Mouse (Mus musculus): ENCODE results near the gene Rcvrn. TPM values are rescaled to one million over a fixed set of nuclear protein-coding genes. Genes with fewer than 3 reads are reported as not detected.

The Rcvrn gene
- polyA plus RNA-seq, 1 experiment from 2014 or later = not detected

DNA sequence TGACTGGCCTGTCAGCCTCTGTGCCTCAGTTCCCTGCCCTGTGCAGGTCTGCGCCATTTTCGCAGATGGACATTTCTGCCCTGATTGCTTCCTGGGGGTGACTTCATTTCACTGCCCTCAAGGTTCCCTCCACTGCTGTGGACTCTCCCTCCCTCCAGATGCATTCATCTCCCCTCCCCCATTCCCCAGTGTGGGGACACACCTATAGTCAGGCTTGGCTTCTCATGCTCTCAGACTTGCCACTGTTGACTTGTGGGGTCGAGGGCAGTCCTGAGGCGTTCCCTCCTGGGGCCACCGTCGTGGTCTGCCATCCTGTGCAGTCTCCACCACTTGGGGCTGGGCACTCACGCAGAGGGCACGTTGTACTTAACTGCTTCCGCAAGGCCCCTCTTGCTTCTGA lies 38.3 kb upstream of the Rcvrn start:
- H3K27ac ChIP-seq = no peak overlapping the region
- no peaks in the 10 kb centered on the region for H3K36me3 ChIP-seq
- peaks cover 12% of the 10 kb centered on the region; the same call in 1 of the 2 replicates for H3K27me3 ChIP-seq
- no peak overlapping the region for H3K4me2 ChIP-seq
- no peaks in the 10 kb centered on the region for H3K9me3 ChIP-seq
- H3K4me3 ChIP-seq = no peak overlapping the region
- H3K4me1 ChIP-seq (replicated peaks) = peaks cover 30% of the 10 kb centered on the region
- no peak overlapping the region for H3K9ac ChIP-seq
- no peak for ATAC-seq (ENCODE audit: low FRiP score)
- 86% methylated on average over 9 of the region's 9 CpGs for WGBS

GRCm38 (mm10) chr11:67657685-67658382 lies 37.3 kb upstream of the Rcvrn start:
- Histone ChIP-seq H3K4me3 (no peak overlapping the region), H3K27ac (no peak overlapping the region), H3K4me2 (no peak overlapping the region), H3K27me3 (peaks cover 12% of the 10 kb centered on the region; the same call in 1 of the 2 replicates), H3K9ac (no peak overlapping the region), H3K9me3 (no peaks in the 10 kb centered on the region), H3K36me3 (no peaks in the 10 kb centered on the region), H3K4me1 (replicated peaks) (peaks cover 21% of the 10 kb centered on the region)
- ATAC-seq (ENCODE audit: low FRiP score) = no peak
- 49% methylated on average over 11 of the region's 11 CpGs for WGBS

DNA sequence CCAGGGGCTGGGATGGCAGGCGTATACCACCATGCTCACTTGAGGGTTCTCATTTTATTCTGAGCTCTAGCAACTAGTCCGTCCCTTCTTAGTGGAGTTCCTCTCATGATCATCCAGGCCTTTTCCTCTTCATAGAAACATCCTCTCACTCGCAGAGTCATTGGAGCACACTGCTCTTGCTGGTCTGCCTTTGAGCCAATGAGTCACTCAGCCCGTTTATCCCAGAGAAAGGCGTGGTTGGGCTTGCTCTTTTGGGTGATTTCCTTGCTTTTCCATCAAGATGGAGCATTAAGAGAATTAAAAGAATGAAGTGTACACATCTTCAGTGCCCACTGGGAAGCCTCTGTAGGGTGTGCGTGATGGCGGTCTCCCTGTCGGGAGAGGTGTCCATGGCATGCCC lies 33.7 kb upstream of the Rcvrn start:
- Histone ChIP-seq H3K27ac (no peak overlapping the region), H3K27me3 (no peaks in the 10 kb centered on the region), H3K9ac (no peak overlapping the region), H3K36me3 (no peaks in the 10 kb centered on the region), H3K4me1 (replicated peaks) (peaks cover 7% of the 10 kb centered on the region), H3K9me3 (no peaks in the 10 kb centered on the region), H3K4me3 (no peak overlapping the region), H3K4me2 (no peak overlapping the region)
- WGBS = 92% methylated on average over 8 of the region's 8 CpGs
- no peak for ATAC-seq (ENCODE audit: low FRiP score)

GRCm38 (mm10) chr11:67663437-67663836 lies 31.7 kb upstream of the Rcvrn start:
- Histone ChIP-seq H3K4me1 (replicated peaks) (peaks cover 7% of the 10 kb centered on the region), H3K36me3 (no peaks in the 10 kb centered on the region), H3K9ac (no peak overlapping the region), H3K27me3 (no peaks in the 10 kb centered on the region), H3K27ac (no peak overlapping the region), H3K4me2 (no peak overlapping the region), H3K9me3 (no peaks in the 10 kb centered on the region), H3K4me3 (no peak overlapping the region)
- ATAC-seq (ENCODE audit: low FRiP score) = no peak
- 96% methylated on average over 4 of the region's 4 CpGs for WGBS

DNA sequence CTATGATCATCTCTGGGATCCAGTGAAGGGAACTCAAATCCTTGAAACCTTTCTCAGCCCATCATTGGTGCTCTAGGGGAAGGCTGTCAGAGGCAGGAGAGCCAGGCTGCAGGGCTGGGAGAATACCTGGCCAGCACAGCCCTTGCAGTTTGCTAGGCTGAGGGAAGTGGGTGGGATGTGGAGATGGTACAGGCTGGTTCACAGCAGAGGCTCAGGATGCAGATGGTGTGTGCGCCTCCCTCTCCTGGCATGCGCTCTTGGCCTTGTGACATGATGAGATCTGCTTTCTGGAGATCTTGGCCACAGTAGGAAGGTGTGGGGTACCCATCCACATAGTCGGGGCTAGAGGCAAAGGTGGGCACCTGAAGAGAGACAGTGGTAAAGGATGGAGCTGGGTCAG lies 30.9 kb upstream of the Rcvrn start:
- Histone ChIP-seq H3K9me3 (no peaks in the 10 kb centered on the region), H3K27ac (no peak overlapping the region), H3K4me2 (no peak overlapping the region), H3K4me3 (no peak overlapping the region), H3K4me1 (replicated peaks) (peaks cover 7% of the 10 kb centered on the region), H3K27me3 (no peaks in the 10 kb centered on the region), H3K36me3 (no peaks in the 10 kb centered on the region), H3K9ac (no peak overlapping the region)
- no peak for ATAC-seq (ENCODE audit: low FRiP score)
- 88% methylated on average over 3 of the region's 3 CpGs for WGBS

DNA sequence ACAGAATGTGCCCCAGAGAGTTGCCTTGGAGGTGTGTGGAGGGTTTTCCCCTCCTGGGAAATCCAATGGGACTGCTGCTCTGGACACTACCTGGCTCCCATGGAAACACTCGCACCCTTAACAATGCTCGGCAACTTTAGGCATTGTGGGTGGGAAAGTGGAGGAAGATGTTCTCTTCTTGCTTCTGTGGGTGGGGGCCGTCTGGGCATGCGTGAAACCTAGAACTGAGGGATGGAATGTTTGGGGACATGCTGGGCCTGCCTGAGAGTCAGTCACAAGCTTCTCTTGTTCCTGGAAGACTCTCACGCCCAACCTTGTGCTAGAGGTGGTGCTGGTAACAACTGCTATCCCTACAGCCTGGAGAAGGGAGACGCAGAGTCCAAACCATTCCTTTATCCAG lies 30.2 kb upstream of the Rcvrn start:
- Histone ChIP-seq H3K27ac (no peak overlapping the region), H3K4me3 (no peak overlapping the region), H3K27me3 (no peaks in the 10 kb centered on the region), H3K9ac (no peak overlapping the region), H3K4me1 (replicated peaks) (peaks cover 7% of the 10 kb centered on the region), H3K9me3 (no peaks in the 10 kb centered on the region), H3K36me3 (no peaks in the 10 kb centered on the region), H3K4me2 (no peak overlapping the region)
- no peak for ATAC-seq (ENCODE audit: low FRiP score)
- WGBS = 90% methylated on average over 6 of the region's 6 CpGs

DNA sequence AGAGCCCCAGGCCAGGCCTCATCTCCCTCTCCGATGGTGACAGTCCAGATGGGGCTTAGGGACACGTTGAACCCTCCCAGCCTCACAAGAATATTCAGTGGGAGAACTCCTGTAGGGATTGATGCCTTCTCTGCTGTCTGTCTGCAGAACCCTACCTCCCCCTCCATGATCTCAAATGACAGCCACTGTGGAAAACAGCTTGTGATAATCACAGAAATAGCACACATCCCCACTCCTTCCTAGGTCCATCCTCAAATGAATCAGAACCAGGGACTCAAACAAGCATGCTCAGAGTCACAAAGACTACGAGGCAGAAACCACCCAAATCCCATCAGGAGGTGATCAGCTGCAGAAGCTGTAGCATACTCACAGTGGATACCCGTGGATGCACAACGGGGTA lies 29.0 kb upstream of the Rcvrn start:
- no peak for ATAC-seq (ENCODE audit: low FRiP score)
- WGBS = 84% methylated on average over 5 of the region's 5 CpGs
- H3K4me2 ChIP-seq = no peak overlapping the region
- peaks cover 7% of the 10 kb centered on the region for H3K4me1 ChIP-seq (replicated peaks)
- H3K27ac ChIP-seq = no peak overlapping the region
- H3K4me3 ChIP-seq = no peak overlapping the region
- H3K27me3 ChIP-seq = no peaks in the 10 kb centered on the region
- H3K36me3 ChIP-seq = no peaks in the 10 kb centered on the region
- H3K9me3 ChIP-seq = no peaks in the 10 kb centered on the region
- no peak overlapping the region for H3K9ac ChIP-seq

DNA sequence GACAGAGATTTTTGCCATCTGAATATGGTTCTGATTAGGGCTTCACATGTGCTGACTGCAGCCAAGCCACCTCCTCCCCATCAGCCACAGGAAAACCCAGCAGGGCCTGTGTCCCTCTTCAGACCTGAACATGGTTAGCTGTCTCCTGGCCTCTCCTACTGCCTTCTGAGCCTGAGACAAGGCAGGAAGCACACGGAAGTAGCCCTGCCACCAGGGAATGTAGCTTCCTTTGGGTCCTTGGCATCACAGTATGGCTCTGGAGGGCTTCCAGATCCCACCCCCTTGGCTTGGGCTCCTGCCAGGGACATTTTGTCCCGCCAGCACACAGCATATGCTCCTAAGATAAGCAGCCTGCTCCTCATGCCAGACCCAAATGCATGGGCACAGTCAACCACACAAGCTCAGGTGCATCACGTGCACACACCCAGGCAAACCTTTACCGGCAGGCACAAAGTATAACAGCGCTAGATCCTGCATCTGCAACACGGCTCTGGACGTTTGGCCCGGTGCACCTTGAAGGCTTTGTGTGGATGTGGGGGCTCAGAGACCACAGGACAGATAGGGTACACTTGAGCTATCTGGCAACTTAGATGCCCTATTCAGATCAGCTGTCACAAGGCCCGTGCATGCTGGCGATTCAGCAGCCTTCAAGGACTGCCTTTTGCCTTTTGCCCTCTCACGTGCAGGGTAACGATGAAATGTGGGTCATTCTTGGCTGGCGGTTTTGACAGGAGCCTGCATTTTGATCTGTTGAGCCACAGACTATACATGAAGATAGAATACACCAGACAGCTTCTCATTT lies 27.4 kb upstream of the Rcvrn start:
- no peak overlapping the region for H3K4me2 ChIP-seq
- H3K4me1 ChIP-seq (replicated peaks) = peaks cover 7% of the 10 kb centered on the region
- 84% methylated on average over 13 of the region's 13 CpGs for WGBS
- no peak overlapping the region for H3K9ac ChIP-seq
- no peak overlapping the region for H3K4me3 ChIP-seq
- H3K27ac ChIP-seq = no peak overlapping the region
- H3K9me3 ChIP-seq = no peaks in the 10 kb centered on the region
- no peak for ATAC-seq (ENCODE audit: low FRiP score)
- H3K36me3 ChIP-seq = no peaks in the 10 kb centered on the region
- H3K27me3 ChIP-seq = no peaks in the 10 kb centered on the region

GRCm38 (mm10) chr11:67668460-67669007 lies 26.6 kb upstream of the Rcvrn start:
- Histone ChIP-seq H3K4me2 (no peak overlapping the region), H3K9me3 (no peaks in the 10 kb centered on the region), H3K36me3 (no peaks in the 10 kb centered on the region), H3K4me3 (no peak overlapping the region), H3K4me1 (replicated peaks) (peaks cover 7% of the 10 kb centered on the region), H3K9ac (no peak overlapping the region), H3K27ac (no peak overlapping the region), H3K27me3 (no peaks in the 10 kb centered on the region)
- ATAC-seq (ENCODE audit: low FRiP score) = no peak
- 91% methylated on average over 3 of the region's 3 CpGs for WGBS

- no peak for ATAC-seq (ENCODE audit: low FRiP score)
These were observed 25.1 kb upstream of the Rcvrn start for GRCm38 (mm10) chr11:67670031-67670430.

DNA sequence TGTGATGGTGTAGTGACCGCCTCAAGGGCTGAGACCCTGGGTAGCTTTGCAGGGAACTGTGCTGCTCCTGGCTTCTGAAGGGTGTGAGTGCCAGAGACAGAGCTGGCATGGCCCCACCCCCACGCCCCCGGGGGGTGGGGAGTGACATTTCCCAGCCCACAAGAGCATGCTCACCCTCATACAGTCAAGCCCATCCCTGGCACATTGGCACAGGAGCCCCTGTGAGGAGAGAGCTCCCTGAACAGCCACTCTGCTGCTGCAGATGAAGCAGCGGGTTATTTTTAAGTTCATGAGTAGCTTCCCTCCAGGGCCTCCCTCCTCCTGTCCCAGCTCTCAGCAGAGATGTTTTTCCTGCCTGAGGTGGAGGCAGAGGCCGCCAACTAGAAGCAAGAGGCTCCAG lies 23.0 kb upstream of the Rcvrn start:
- Histone ChIP-seq H3K4me1 (replicated peaks) (peaks cover 7% of the 10 kb centered on the region), H3K4me3 (no peak overlapping the region), H3K9me3 (no peaks in the 10 kb centered on the region), H3K36me3 (no peaks in the 10 kb centered on the region), H3K4me2 (no peak overlapping the region), H3K27me3 (no peaks in the 10 kb centered on the region), H3K9ac (no peak overlapping the region), H3K27ac (no peak overlapping the region)
- 70% methylated on average over 5 of the region's 5 CpGs for WGBS
- no peak for ATAC-seq (ENCODE audit: low FRiP score)

More at GRCm38 (mm10) chr11:67670031-67670430, 25.1 kb upstream of the Rcvrn start:
- Histone ChIP-seq H3K4me3 (no peak overlapping the region), H3K27ac (no peak overlapping the region), H3K4me2 (no peak overlapping the region), H3K27me3 (no peaks in the 10 kb centered on the region), H3K4me1 (replicated peaks) (peaks cover 7% of the 10 kb centered on the region), H3K36me3 (no peaks in the 10 kb centered on the region), H3K9ac (no peak overlapping the region), H3K9me3 (no peaks in the 10 kb centered on the region)
- over 99% methylated on average over 6 of the region's 6 CpGs for WGBS

- 60% methylated on average over 12 of the region's 12 CpGs for WGBS
These were observed 19.3 kb upstream of the Rcvrn start for GRCm38 (mm10) chr11:67675562-67676540.

More at GRCm38 (mm10) chr11:67675562-67676540, 19.3 kb upstream of the Rcvrn start:
- Histone ChIP-seq H3K4me3 (no peak overlapping the region), H3K27me3 (no peaks in the 10 kb centered on the region), H3K36me3 (no peaks in the 10 kb centered on the region), H3K9me3 (no peaks in the 10 kb centered on the region), H3K4me2 (no peak overlapping the region), H3K9ac (no peak overlapping the region), H3K27ac (no peak overlapping the region), H3K4me1 (replicated peaks) (no peaks in the 10 kb centered on the region)
- peak; percentile 76 for ATAC-seq (ENCODE audit: low FRiP score)

All from hindbrain, embryonic 13.5 days (tissue).